Mouse (Mus musculus): ENCODE measurements around the gene Prelid1. TPM values are rescaled to one million over a fixed set of nuclear protein-coding genes. Genes with fewer than 3 reads are reported as not detected.

The Prelid1 gene
- polyA plus RNA-seq, 2 experiments: 130 to 238 TPM

DNA sequence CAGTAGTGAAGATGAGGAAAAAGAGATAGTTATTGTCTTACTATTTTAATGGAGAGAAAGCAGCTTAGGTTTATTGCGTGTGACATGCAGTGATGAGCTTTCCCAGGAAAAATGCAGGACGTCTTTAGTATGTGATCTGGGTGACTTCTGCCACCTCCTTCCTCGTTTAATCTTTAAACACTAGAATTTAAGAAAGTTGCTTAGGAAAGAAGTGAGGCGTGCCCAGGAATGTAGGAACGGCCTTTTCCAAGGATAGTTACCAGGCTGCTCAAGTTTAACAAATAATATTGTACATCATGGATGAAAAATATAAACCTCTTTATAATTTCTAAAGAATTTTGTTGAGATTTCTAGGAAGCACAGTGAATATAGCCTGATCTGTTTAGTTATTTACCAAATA, 19.4 kb upstream of the Prelid1 start:
- TF ChIP-seq CTCF (IDR thresholded peaks at IDR 0.05; ENCODE audit: low read depth) (no peak), EP300 (IDR thresholded peaks at IDR 0.05; ENCODE audit: low read depth) (no peak)
- H3K27me3 ChIP-seq (ENCODE audit: control insufficient read depth, insufficient read depth, low read length): no peaks in the 10 kb centered on the region
- H3K27ac ChIP-seq: no peak overlapping the region
- H3K9ac ChIP-seq (replicated peaks): no peak overlapping the region
- no peak for DNase-seq (ENCODE audit: low read depth in 3 of 3, low spot score in 3 of 3)
- no peak for ATAC-seq (ENCODE audit: insufficient read depth)
- no peaks in the 10 kb centered on the region for H3K9me3 ChIP-seq (ENCODE audit: control insufficient read depth, low read length)
- 73% methylated on average over 5 of the region's 5 CpGs for WGBS (ENCODE audit: insufficient replicate concordance)
- H3K4me3 ChIP-seq (ENCODE audit: insufficient read depth in 1 of 2, low read depth in 2 of 2, low read length in 2 of 2): no peak overlapping the region
- no peaks in the 10 kb centered on the region for H3K4me1 ChIP-seq (replicated peaks; ENCODE audit: control insufficient read depth in 2 of 2, insufficient read depth in 2 of 2, low read length in 1 of 2)
- H3K4me2 ChIP-seq (ENCODE audit: low read depth): no peak overlapping the region
- H3K36me3 ChIP-seq (replicated peaks; ENCODE audit: control insufficient read depth, insufficient read depth, low read depth): peaks cover 64% of the 10 kb centered on the region

DNA sequence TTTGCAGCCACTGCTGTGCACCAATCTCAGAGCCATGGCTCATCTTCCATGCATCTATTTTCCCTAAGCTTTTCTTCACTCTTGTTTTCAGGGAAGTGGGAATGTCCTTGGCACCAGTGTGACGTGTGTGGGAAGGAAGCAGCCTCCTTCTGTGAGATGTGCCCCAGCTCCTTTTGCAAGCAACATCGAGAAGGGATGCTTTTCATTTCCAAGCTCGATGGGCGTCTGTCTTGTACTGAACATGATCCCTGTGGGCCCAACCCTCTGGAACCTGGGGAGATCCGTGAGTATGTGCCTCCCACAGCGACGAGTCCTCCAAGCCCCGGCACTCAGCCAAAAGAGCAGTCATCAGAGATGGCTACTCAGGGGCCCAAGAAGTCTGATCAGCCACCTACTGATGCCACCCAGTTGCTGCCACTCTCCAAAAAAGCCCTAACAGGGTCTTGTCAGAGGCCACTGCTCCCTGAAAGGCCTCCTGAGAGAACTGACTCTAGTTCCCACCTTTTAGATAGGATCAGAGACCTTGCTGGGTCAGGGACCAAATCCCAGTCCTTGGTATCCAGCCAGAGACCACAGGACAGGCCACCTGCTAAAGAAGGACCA, 8.2 kb upstream of the Prelid1 start:
- no peak for DNase-seq (ENCODE audit: low read depth in 3 of 3, low spot score in 3 of 3)
- Histone ChIP-seq H3K27ac (no peak overlapping the region), H3K4me2 (ENCODE audit: low read depth) (no peak overlapping the region), H3K4me3 (ENCODE audit: insufficient read depth in 1 of 2, low read depth in 2 of 2, low read length in 2 of 2) (no peak overlapping the region), H3K9me3 (ENCODE audit: control insufficient read depth, low read length) (no peaks in the 10 kb centered on the region), H3K36me3 (replicated peaks; ENCODE audit: control insufficient read depth, insufficient read depth, low read depth) (peaks cover 63% of the 10 kb centered on the region), H3K4me1 (replicated peaks; ENCODE audit: control insufficient read depth in 2 of 2, insufficient read depth in 2 of 2, low read length in 1 of 2) (no peaks in the 10 kb centered on the region), H3K27me3 (ENCODE audit: control insufficient read depth, insufficient read depth, low read length) (no peaks in the 10 kb centered on the region), H3K9ac (replicated peaks) (no peak overlapping the region)
- TF ChIP-seq EP300 (IDR thresholded peaks at IDR 0.05; ENCODE audit: low read depth) (no peak), CTCF (IDR thresholded peaks at IDR 0.05; ENCODE audit: low read depth) (no peak)
- ATAC-seq (ENCODE audit: insufficient read depth): no peak
- 85% methylated on average over 8 of the region's 8 CpGs for WGBS (ENCODE audit: insufficient replicate concordance)

DNA sequence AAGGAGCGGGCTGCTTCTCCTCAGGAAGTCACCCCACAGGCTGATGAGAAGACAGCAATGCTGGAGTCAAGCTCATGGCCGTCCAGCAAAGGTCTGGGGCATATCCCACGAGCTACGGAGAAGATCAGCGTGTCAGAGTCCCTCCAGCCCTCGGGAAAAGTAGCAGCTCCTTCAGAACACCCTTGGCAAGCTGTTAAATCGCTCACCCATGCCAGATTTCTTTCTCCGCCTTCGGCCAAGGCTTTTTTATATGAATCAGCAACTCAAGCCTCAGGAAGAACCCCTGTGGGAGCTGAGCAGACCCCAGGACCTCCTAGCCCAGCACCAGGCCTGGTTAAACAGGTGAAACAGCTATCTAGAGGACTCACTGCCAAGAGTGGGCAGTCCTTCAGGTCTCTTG, 7.2 kb upstream of the Prelid1 start:
- TF ChIP-seq CTCF (IDR thresholded peaks at IDR 0.05; ENCODE audit: low read depth): no peak
- H3K4me3 ChIP-seq (ENCODE audit: insufficient read depth in 1 of 2, low read depth in 2 of 2, low read length in 2 of 2): no peak overlapping the region
- DNase-seq (ENCODE audit: low read depth in 3 of 3, low spot score in 3 of 3): no peak
- no peak overlapping the region for H3K4me2 ChIP-seq (ENCODE audit: low read depth)
- H3K27me3 ChIP-seq (ENCODE audit: control insufficient read depth, insufficient read depth, low read length): no peaks in the 10 kb centered on the region
- H3K4me1 ChIP-seq (replicated peaks; ENCODE audit: control insufficient read depth in 2 of 2, insufficient read depth in 2 of 2, low read length in 1 of 2): no peaks in the 10 kb centered on the region
- H3K9me3 ChIP-seq (ENCODE audit: control insufficient read depth, low read length): no peaks in the 10 kb centered on the region
- no peak overlapping the region for H3K27ac ChIP-seq
- 86% methylated on average over 9 of the region's 9 CpGs for WGBS (ENCODE audit: insufficient replicate concordance)
- peaks cover 57% of the 10 kb centered on the region for H3K36me3 ChIP-seq (replicated peaks; ENCODE audit: control insufficient read depth, insufficient read depth, low read depth)
- no peak overlapping the region for H3K9ac ChIP-seq (replicated peaks)
- no peak for ATAC-seq (ENCODE audit: insufficient read depth)

DNA sequence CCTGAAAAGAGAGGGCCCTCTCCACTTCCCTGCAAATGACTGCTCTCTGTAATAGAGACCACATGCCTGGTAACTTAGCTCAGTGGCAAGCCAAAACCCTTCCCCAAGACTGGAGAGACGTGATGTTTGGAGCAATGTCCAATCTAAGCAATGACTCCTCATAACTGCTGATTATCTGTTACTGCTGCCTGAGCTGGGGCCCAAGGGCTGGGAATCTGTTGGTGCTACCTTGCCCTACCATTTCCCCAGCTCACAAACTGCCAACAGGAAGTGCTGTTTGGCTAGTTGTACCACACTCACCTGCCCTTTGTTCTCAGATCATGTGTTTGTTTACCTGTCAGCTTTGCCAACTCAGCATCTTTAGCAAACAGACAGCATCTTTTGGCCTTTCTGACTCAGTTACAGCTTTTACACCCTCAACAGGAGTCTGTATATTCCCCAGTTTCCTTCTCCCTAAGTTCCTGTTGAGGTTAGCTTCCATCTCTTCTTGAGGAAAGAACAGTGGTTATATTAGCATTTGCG, 5.3 kb upstream of the Prelid1 start:
- no peaks in the 10 kb centered on the region for H3K9me3 ChIP-seq (ENCODE audit: control insufficient read depth, low read length)
- no peak for TF ChIP-seq EP300 (IDR thresholded peaks at IDR 0.05; ENCODE audit: low read depth)
- no peak for TF ChIP-seq CTCF (IDR thresholded peaks at IDR 0.05; ENCODE audit: low read depth)
- peaks cover 51% of the 10 kb centered on the region for H3K36me3 ChIP-seq (replicated peaks; ENCODE audit: control insufficient read depth, insufficient read depth, low read depth)
- ATAC-seq (ENCODE audit: insufficient read depth) (no peak), DNase-seq (ENCODE audit: low read depth in 3 of 3, low spot score in 3 of 3) (no peak)
- no peak overlapping the region for H3K27ac ChIP-seq
- H3K27me3 ChIP-seq (ENCODE audit: control insufficient read depth, insufficient read depth, low read length): no peaks in the 10 kb centered on the region
- no peak overlapping the region for H3K9ac ChIP-seq (replicated peaks)
- H3K4me3 ChIP-seq (ENCODE audit: insufficient read depth in 1 of 2, low read depth in 2 of 2, low read length in 2 of 2): no peak overlapping the region
- WGBS (ENCODE audit: insufficient replicate concordance): 85% methylated on average over 2 of the region's 2 CpGs
- H3K4me1 ChIP-seq (replicated peaks; ENCODE audit: control insufficient read depth in 2 of 2, insufficient read depth in 2 of 2, low read length in 1 of 2): no peaks in the 10 kb centered on the region
- H3K4me2 ChIP-seq (ENCODE audit: low read depth): no peak overlapping the region

DNA sequence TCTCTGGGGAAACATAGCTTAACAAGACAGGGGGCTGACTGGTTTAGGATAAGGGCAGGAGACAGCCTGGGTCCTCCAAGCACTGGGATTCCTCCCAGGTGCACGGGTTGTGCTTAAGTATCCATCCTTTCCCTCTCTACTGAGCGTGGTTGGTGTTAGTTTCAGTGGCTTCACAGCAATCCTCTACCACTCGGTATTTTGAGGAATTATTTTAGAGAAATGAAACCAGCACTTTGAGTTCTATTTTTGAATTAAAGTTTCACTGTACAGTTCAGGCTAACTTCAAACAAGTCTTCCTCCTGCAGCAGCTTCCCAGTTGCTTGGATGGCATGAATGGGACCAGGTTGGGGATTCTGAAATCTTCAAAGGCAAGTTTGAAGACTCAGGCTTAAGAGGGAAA, 1.9 kb upstream of the Prelid1 start:
- no peak for TF ChIP-seq CTCF (IDR thresholded peaks at IDR 0.05; ENCODE audit: low read depth)
- Histone ChIP-seq H3K27ac (no peak overlapping the region), H3K4me2 (ENCODE audit: low read depth) (no peak overlapping the region), H3K4me1 (replicated peaks; ENCODE audit: control insufficient read depth in 2 of 2, insufficient read depth in 2 of 2, low read length in 1 of 2) (peaks cover 8 to 13% of the 10 kb centered on the region in 2 experiments), H3K27me3 (ENCODE audit: control insufficient read depth, insufficient read depth, low read length) (no peaks in the 10 kb centered on the region), H3K9ac (replicated peaks) (no peak overlapping the region), H3K4me3 (ENCODE audit: insufficient read depth in 1 of 2, low read depth in 2 of 2, low read length in 2 of 2) (no peak overlapping the region), H3K9me3 (ENCODE audit: control insufficient read depth, low read length) (no peaks in the 10 kb centered on the region), H3K36me3 (replicated peaks; ENCODE audit: control insufficient read depth, insufficient read depth, low read depth) (peaks cover 25% of the 10 kb centered on the region)
- ATAC-seq (ENCODE audit: insufficient read depth): no peak
- WGBS (ENCODE audit: insufficient replicate concordance): 58% methylated on average over 3 of the region's 3 CpGs
- no peak for DNase-seq (ENCODE audit: low read depth in 3 of 3, low spot score in 3 of 3)

Data from liver, embryonic 14.5 days (tissue).